Mouse (Mus musculus): Measurements from ENCODE around the gene Crtc3.

Gene Crtc3

DNA sequence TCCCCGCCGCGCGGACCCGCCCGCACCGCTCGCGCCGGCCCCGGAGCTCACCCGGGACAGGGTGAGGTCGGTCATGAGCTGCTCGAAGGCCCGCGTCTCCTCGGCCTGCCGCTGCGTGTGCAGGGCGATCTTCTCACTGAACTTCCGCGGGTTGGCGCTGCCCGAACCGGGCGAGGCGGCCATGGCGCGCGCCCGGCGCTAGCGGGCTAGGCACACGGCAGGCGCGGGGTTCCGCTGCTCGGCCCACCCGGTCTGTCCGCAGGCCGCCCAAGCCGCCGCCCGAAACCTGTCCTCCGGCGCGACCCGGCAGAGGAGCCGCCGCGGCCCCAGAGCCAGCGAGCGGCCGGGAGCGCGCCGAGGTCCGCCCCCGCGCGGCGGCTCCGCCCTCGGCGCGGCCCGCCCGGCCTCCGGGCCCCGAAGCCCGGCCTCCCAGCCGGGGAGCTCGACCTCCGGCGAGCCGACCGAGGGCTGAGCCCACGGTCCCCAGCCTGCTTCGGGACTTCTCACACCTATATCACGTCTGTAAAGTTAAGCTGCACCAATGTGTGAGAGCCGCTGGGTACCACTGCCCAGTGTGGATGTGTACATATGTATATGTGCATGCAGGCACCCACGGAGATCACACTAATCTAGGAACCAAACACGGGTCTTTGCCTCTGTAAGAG lies at the start of gene Crtc3:
Crtc3 (minus strand) TSS at position 322 of the 665 bp plus-strand sequence.
- peak; percentile 61 for DNase-seq (ENCODE audit: low spot score)

DNA sequence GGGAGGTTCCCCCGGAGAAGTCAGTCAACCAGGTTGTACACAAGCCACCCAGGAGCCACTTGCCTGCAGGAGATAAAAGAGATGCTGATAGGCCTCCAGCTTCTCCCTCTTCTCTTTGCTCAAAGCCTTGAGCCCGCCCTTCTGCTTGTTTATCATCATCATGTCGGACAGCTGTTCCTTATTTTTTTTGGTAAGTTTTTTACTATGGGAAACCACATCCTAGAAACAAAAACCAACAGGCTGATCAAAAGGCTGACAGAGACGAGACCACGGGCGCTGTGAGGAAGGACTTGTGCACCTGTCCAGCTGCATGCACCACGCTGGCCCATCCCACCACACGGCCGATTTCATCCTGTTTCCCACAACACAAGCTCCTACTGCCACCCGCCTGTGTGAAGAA lies 47.5 kb upstream of the Crtc3 start:
- no peak for DNase-seq (ENCODE audit: low spot score)

DNA sequence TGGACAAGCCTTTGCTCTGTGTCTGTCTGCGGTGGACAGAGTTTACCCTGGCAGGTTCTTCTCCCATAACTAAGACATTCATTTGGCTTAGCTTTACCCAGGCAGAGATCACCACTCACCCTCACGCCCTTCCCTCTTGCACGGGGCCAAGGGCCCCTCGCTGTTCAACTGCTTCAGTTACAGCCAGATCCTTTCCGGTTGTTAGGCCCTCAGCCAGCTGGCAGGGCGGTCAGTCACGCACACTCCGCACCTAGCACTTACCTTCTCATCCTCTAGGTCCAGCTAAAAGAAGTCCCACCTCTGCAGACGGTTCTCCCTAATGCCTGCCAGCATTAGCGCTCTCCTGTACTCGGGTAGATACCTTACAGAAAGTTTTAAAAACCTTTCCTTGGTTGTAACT lies 44.3 kb upstream of the Crtc3 start:
- DNase-seq (ENCODE audit: low spot score) = no peak

DNA sequence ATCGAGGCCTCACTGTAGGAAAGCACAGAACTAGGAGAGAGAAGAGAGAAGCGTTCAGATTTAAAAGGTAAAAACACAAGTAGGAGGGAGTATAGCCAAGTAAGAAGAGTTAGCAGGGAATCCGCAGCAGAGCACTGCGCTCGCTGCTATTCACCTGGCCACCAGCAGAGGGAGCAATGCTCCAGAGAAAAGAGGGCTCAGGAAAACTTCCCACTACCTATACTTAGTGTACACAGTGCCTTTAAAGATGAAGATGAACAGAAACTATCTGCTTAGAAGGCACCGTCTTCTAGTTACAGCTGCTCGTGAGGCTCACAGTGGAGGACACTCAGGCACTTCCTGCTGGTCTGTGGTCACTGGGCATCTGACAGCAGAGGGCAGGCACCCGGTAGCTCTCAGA lies 41.0 kb upstream of the Crtc3 start:
- peak; percentile 62 for DNase-seq (ENCODE audit: low spot score)

DNA sequence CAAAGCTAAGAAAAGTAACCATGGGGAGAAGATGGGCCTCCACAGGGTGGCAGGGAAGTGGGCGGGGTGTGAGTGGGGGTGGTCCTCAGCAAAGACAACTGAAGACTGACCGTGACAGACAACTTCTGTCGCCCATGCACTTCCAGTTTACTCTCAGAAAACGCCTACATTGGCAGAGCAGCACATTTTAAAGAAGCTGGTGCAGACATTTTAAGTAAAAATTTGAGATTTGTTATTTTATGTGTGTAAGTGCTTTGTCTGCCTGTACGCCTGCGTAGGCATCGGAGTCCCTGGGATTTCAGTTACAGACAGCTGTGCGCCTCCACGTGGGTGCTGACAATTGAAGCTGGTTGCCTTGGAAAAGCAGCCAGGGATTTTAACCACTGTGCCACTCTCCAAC lies 32.4 kb upstream of the Crtc3 start:
- no peak for DNase-seq (ENCODE audit: low spot score)

DNA sequence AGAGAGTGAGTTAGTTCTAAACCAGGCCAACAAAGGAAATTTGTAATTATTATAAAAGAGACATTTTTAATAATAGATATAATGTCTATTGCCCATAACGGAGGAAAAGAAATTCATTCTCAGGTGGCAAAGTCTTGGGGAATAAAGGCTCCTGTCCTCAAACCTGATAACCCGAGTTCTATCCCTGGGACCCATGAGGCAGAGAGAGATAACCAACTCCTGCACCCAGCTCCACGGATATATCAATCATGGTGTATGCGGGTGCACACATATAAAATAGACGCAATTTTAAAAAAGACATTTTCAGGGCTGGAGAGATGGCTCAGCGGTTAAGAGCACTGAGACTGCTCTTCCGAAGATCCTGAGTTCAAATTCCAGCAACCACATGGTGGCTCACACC lies 30.9 kb upstream of the Crtc3 start:
- DNase-seq (ENCODE audit: low spot score) = no peak

DNA sequence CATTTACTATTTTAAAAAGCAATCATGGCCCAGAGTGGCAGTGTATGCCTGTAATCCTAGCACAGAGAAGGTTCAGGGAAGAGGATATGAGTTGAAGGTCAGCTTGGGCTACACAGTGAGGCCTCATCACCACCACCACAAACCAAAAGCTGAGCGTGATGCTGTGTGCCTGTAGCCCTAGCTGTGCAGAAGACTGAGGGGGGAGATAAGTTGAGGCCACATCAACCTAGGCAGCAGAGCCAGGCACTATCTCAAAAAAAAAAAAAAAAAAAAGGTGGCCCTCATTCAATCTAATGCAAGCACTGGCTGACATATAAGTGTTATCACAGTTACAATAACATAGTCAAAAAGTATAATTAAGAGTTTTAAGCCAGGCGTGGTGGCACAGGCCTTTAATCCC lies 30.4 kb upstream of the Crtc3 start:
- DNase-seq (ENCODE audit: low spot score) = no peak

DNA sequence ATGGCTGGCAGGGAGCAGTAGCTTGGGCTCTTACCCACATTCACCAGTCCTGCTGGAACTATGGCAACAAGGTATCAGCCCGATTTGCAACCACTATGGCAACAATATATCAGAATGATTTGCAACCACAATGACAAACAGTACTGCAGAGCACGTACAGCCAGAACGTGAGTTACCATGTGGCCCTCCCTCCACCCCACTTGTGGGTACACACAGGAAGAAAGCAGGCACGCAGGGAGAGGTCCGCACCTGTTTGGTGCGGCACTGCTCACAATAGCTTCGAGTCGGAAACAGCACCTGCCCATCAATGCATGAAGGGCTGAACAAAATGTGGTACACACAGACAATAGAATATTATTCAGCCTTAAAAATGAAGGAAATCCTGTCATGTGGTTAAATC lies 29.8 kb upstream of the Crtc3 start:
- DNase-seq (ENCODE audit: low spot score) = no peak

DNA sequence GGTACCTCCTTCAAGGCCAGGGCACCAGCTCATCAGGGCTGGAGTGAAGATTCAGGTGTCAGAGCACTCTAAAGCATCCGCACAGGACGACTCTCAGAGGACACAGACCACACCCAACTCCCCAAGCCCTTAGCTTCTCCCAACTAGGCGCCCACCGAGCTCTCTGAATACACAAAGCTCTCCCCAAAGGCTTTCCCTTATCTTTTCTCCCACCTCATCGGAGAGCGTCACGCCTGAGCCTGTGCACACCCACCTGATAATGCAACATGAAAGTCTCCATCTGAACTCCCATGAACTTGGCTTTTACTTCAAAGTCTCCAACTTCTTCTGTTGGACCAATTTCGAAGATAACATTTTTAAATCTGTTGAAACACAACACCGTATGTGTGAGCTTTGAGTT lies 28.1 kb upstream of the Crtc3 start:
- DNase-seq (ENCODE audit: low spot score) = no peak

DNA sequence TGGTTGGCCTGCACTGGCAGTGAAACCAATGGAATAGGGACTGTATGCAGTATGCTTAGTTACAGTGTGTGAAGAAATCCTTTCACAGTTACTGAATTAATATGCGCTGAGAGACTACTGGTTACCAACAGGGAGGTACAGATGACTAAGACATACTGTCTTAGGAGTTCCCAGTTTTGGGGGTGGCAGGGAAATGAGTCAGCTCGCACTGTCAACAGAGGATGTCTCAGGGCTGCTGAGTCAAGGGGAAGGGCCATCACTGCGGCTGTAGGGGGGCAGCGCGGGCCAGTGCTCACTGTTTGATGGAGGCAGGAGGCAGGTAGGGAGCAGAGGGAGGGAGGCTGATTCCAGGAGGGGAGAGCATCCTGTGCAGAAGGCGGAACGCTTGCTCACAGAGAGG lies 26.6 kb upstream of the Crtc3 start:
- no peak for DNase-seq (ENCODE audit: low spot score)

DNA sequence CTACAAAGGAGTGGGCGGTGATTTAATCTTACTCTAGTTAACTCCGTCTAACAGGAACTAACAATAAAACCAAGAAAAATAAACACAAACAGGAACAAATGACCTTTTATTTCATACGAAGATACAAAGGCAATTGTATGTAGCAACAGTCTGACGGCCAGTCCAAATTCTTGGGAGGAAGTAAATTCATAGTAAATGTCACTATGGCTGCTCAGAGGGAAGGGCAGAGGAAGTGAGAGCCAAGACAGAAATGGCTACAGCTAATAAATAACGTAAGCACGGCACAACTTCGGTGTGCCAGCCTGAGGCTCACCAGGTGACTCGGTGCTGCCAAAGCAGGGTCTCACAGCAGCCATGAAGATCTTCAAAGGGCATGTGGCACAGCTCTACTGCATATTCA lies 22.8 kb upstream of the Crtc3 start:
- no peak for DNase-seq (ENCODE audit: low spot score)

DNA sequence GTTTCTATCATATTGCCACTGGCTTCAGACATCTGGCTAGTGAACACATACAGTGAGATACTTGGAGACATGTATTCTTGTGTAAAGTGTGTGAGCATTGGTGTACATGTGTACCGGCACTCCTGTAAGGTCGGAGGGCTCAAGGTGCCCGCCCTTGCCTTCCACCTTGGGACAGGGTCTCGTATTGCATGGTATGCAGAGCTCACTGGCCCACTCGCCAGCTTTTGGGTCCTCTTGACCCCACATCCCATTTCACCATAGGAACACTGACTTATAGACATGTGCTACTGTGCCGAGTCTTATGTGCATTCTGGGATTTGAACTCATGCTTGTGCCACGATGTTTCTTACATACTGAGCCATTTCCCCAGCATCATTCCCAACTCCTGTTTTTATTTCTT lies 21.7 kb upstream of the Crtc3 start:
- no peak for DNase-seq (ENCODE audit: low spot score)

DNA sequence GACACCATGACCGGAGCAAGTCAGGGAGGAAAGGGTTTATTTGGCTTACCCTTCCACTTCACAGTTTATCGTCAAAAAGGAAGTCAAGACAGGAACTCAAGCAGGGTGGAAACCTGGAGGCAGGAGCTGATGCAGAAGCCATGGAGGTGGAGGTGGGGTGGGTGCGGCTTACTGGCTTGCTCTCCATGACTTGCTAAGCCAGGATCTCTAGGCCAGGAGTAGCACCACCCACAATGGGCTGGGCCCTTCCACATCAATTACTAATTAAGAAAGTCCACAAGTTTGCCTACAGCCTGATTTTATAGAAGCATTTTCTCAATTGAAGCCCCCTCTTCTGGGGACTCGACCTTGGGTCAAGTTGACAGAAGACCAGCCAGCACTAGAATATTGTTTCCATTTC lies 15.4 kb upstream of the Crtc3 start:
- DNase-seq (ENCODE audit: low spot score) = no peak

DNA sequence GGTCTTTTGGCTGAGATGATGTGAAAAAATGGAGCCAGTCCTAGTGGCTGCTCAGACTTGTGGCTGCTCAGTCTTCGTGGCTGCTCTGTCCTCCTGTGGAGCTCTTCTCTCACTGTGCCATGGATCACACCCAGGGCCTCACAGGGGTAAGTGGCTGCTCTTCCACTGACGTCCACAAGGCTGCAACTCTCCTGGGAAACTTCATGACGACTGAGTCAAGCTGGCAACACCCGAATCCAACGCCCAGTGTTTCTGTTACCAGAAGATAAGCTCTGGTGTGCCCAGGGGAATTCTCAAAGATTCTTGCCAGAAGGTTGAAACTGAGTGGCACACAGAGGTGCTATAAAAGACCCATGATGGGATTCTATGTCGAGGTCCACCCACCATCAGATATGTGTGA lies 13.8 kb upstream of the Crtc3 start:
- DNase-seq (ENCODE audit: low spot score) = no peak

DNA sequence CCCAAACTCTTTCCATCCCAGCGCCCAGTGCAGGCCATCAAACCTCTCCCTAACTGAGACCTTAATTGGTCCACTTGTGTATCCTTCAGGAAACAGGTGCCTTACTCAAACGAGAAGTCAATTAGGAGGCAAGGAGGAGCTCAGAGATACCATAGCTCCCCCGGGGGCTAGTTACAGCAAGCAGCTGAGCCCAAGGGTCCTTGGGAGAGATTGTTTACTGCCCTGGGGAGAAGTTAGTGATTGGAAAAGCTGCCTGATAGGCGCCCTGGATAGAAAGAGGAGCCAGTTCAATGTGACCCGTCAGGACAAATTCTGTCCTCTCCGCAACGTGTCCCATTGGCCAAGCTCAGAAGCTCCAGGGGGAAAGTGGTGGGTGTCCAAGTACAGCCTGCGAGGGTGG lies 11.0 kb upstream of the Crtc3 start:
- DNase-seq (ENCODE audit: low spot score) = no peak

DNA sequence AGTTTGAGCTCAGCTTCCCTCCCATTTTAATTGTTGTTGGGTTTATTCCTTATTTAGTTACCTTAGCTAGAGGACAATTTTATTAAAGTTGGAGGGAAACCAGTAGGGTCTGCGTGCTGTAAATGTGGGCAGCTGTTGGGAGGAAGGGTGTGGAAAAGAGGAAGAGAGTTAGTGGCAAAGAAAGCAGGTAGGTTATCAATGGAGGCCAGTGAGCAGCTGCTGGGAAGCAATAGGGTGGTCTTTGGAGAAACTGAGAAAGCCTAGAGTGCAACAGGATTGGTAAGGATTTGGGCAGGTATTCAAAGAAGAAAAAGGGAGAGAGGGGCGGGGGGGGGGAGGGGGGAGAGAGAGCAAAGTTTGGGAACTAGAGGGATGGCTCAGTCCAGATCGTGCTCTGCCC lies 10.3 kb upstream of the Crtc3 start:
- DNase-seq (ENCODE audit: low spot score) = no peak

DNA sequence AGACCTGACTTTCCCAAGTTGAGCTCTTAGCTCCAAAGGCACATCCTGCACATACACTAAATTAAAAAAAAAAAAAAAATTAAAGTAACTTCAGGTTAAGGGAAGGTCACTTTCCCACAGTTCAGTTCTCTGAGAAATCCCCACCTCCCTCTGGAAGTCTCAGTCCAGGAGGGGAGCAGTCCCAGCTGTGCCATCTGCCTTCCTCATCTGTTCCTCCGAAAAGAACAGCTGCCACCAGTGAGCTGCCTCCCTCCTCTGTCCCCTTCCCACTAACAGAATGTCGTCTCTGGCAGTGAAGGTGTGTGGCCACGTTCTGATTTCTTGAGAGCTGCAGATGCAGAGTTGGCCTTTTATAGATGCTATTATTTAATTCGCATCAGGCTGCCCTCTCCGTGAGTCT lies 9.2 kb upstream of the Crtc3 start:
- no peak for DNase-seq (ENCODE audit: low spot score)

DNA sequence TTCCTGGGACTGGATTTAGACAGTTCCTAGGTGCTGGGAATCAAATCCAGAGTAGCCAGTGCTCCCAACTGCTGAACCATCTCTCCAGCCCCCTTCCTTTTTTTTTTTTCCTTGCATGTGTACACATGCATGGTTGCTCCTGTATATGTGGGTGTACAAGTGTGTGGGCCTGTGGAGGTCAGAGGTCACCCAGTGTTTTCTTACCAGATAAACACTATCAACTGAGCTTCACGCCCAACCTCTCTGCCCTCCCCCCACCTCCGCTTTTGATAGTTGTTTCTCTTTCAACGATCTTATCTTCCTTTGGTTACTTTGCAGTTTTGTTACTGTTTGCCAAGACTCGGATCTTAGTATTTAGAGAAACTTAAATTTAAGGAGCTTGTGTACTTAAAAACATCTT lies 8.2 kb upstream of the Crtc3 start:
- DNase-seq (ENCODE audit: low spot score) = no peak

DNA sequence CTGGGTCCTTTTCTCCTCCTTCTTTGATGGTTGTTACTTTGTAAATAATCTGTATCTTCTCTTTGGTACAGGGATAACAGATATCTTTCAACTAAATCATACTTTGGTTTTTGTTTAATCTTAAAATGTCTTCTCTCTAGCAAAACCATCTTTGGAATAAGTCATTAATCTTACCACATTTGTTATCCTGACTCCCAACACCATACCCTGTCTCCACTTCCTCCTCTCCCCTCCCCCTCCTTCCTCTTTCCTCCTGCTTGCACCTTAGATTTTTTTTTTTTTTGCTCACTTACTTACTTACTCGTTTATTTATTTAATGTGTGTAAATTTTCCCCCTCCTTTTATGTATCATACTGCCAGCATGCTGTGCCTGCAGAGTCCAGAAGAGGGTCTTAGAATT lies 7.7 kb upstream of the Crtc3 start:
- DNase-seq (ENCODE audit: low spot score) = no peak

DNA sequence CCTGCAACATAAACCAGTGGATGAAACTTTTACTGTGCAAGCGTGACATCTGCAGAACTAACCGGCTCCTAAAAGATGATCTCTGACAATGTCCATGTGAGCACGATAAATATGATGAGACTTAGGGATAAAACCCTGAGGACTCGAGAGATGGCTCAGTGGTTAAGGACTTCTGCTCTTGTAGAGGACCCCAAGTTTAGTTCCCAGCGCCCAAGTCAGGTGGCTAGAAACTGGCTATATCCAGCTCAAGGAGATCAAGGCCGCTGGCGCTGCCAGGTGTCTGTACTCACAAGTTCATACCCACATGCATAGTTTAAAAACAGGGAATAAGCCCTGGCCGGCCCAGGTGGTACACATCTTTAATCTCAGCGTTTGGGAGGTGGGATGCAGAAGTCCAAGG lies 3.8 kb upstream of the Crtc3 start:
- no peak for DNase-seq (ENCODE audit: low spot score)

DNA sequence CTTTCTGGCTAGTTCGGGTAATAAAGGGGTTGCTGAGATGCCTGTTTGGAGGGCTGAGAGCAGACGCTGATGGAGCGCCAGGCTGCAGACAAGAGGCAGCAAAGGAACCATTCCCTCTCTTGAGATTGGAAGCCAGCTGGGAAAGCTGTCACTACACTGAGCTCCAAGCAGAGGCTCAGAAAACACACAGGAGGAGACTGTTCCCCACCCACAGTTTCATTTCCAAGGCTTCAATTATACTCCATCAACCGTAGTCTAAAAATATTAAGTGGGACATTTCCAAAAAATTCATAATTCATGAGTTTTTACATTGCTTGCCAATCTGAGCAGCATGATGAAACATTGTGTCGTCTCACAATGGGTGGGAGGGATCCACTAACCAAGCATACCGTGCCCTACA lies 2.5 kb upstream of the Crtc3 start:
- DNase-seq (ENCODE audit: low spot score) = no peak

DNA sequence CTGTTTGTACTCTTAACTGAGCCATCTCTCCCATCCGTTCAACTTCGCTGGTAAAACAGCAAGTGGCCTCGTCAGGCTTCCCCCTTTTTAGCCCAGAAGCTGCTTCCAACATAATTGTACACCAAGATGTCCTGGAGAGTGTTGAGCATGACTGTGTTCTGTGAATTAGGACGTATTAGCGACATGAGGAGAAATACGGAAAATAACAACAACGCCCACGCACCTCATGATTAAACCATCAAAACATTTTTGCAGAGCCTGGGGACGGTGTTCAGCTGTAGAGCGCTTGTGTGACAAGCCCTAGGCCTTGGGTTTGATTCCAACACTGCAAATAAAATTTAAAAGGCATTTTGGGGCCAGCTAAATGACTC lies 529 bp upstream of the Crtc3 start:
- DNase-seq (ENCODE audit: low spot score) = no peak

DNA sequence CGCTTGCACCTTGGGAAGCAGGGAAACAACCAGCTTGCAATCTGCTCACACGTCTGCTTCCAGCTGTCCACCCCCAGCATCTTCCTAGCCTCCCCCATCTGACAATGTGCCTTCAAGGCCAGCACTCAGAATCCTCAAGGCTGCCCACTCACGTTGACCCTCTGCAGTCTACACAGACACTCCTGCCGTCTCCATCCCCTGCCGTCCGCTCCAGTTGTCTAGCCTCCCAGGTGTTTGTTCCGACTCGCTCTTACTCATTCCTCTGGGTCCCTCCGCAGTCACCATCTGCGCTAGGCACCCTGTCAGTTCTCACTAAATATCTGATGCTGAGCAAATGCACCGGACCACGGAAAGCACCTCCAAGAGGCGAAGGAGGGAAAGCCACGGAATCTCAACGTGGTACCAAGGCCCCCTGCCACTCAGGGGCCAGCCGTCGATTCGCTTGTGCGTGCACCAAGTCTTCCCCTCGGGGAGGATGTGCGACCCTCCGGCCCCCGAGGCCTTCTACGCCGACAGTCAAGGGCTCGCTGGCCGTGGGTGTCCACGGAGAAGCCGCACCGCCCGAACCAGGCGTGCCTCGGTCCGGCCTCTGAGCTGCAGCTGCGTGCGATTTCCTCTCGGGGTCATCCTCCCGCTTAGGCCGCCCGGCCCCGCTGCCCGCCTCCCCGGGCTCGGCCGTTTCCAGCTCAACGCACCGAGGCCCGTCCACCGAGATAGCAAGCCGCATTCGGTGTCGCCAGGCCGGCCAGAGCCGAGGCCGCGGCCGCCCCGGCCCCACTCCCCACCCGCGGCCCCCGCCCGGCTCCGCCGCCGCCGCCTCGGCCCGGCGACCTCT lies 739 bp downstream of the Crtc3 start:
- DNase-seq (ENCODE audit: low spot score) = peak; percentile 35

DNA sequence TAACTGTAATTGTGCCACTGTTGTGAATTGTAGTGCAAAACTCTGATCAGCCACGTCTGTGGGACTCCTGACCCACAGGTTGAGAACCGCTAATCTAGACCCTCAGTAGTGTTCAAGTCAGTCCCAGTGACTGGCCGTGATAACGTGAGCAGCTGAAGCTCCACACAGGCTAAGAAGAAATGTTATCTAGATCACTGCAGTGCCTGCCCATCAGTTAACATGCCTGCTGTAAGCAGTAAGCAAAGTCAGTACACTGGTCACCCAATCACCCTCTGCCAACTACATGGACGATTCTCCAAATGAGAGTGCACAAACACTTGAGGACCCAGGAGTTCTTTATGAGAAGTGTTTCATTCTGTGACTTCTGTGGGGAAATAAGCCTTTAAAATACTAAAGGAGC lies 3.0 kb downstream of the Crtc3 start:
- DNase-seq (ENCODE audit: low spot score) = no peak
